Comparison of ENCODE assay signal across 8 mouse cellular contexts in genomic region chr1:175691686-175692245, GRCm38 (mm10). TPM values are rescaled to one million over a fixed set of nuclear protein-coding genes. Genes with fewer than 3 reads are reported as not detected.
DNase-seq lines count a peak whose midpoint lies in the region; ATAC-seq and TF ChIP-seq lines count a peak whose summit lies in the region.

No protein-coding gene starts in this region.

- H3K36me3 ChIP-seq in kidney, embryonic 14.5 days (ENCODE audit: control insufficient read depth, insufficient read depth, low read length), result peaks cover 8% of the 10 kb centered on the region
- peaks cover 7% of the 10 kb centered on the region for H3K36me3 ChIP-seq in heart, embryonic 15.5 days
- H3K36me3 ChIP-seq in liver, embryonic 15.5 days (replicated peaks), result peaks cover 4% of the 10 kb centered on the region; the same call in 1 of the 2 replicates
- H3K36me3 ChIP-seq in stomach, postnatal 0 days (ENCODE audit: control insufficient read depth, insufficient read depth, low read length), result no peaks in the 10 kb centered on the region

- no peaks in the 10 kb centered on the region for H3K9me3 ChIP-seq in kidney, embryonic 14.5 days (ENCODE audit: control insufficient read depth, low read length)
- no peaks in the 10 kb centered on the region for H3K9me3 ChIP-seq in heart, embryonic 15.5 days (replicated peaks)
- H3K9me3 ChIP-seq in liver, embryonic 15.5 days (replicated peaks), result no peaks in the 10 kb centered on the region
- no peaks in the 10 kb centered on the region for H3K9me3 ChIP-seq in stomach, postnatal 0 days (ENCODE audit: control insufficient read depth, low read length)

- DNase-seq in kidney, postnatal 4 days, result no peak
- DNase-seq in stomach, postnatal 0 days (ENCODE audit: low spot score), result no peak
- no peak for DNase-seq in spleen, postnatal 36 days (ENCODE audit: low spot score in 2 of 2)
- DNase-seq in layer of hippocampus, adult 9-10 months (ENCODE audit: low spot score), result no peak

- no peak for TF ChIP-seq POLR2A in bone marrow macrophage, adult 2 months (IDR thresholded peaks at IDR 0.05; ENCODE audit: borderline replicate concordance, low read depth, low read length)

- H3K9ac ChIP-seq in kidney, embryonic 14.5 days (ENCODE audit: low read depth, low read length), result peak overlapping the region; percentile 84
- H3K9ac ChIP-seq in heart, embryonic 15.5 days, result peak overlapping the region; percentile 79
- peak overlapping the region; percentile 79 for H3K9ac ChIP-seq in liver, embryonic 15.5 days
- H3K9ac ChIP-seq in stomach, postnatal 0 days (ENCODE audit: low read length), result peak overlapping the region; percentile 78

- under 1% methylated on average over 22 of the region's 22 CpGs for WGBS in kidney, embryonic 14.5 days
- WGBS in heart, embryonic 15.5 days, result 1% methylated on average over 22 of the region's 22 CpGs
- 2% methylated on average over 22 of the region's 22 CpGs for WGBS in liver, embryonic 15.5 days (ENCODE audit: insufficient replicate concordance)
- 2% methylated on average over 22 of the region's 22 CpGs for WGBS in stomach, postnatal 0 days

- no peak for TF ChIP-seq EP300 in stomach, postnatal 0 days (optimal IDR thresholded peaks at IDR 0.05)

- peaks cover 3% of the 10 kb centered on the region; the same call in 1 of the 2 replicates for H3K4me1 ChIP-seq in kidney, embryonic 14.5 days (ENCODE audit: control insufficient read depth, insufficient read depth, low read length)
- peaks cover 3% of the 10 kb centered on the region; the same call in 1 of the 2 replicates for H3K4me1 ChIP-seq in bone marrow macrophage, adult 2 months (ENCODE audit: control insufficient read depth, insufficient read depth, low read length)
- peaks cover 23% of the 10 kb centered on the region for H3K4me1 ChIP-seq in heart, embryonic 15.5 days (replicated peaks)
- peaks cover 28% of the 10 kb centered on the region for H3K4me1 ChIP-seq in liver, embryonic 15.5 days (replicated peaks)
- no peaks in the 10 kb centered on the region; the same call in 1 of the 2 replicates for H3K4me1 ChIP-seq in stomach, postnatal 0 days (replicated peaks; ENCODE audit: control insufficient read depth, insufficient read depth)

- peak overlapping the region; percentile 65; the same call in 1 of the 2 replicates for H3K27ac ChIP-seq in kidney, embryonic 14.5 days (ENCODE audit: low read depth, low read length)
- no peak overlapping the region for H3K27ac ChIP-seq in bone marrow macrophage, adult 2 months (ENCODE audit: insufficient read depth, low read depth, low read length)
- H3K27ac ChIP-seq in heart, embryonic 15.5 days, result peak overlapping the region; percentile 93
- H3K27ac ChIP-seq in liver, embryonic 15.5 days (replicated peaks), result peak overlapping the region; percentile 80
- H3K27ac ChIP-seq in stomach, postnatal 0 days (replicated peaks), result peak overlapping the region; percentile 89

- H3K27me3 ChIP-seq in kidney, embryonic 14.5 days (ENCODE audit: control insufficient read depth, insufficient read depth, low read length), result no peaks in the 10 kb centered on the region
- H3K27me3 ChIP-seq in heart, embryonic 15.5 days, result no peaks in the 10 kb centered on the region
- 0 out of 2 replicates have a peak, but pooled peaks cover 6% of the 10 kb centered on the region for H3K27me3 ChIP-seq in liver, embryonic 15.5 days
- no peaks in the 10 kb centered on the region for H3K27me3 ChIP-seq in stomach, postnatal 0 days (ENCODE audit: control insufficient read depth, insufficient read depth, low read length)

- peak overlapping the region; percentile 62 for H3K4me3 ChIP-seq in kidney, embryonic 14.5 days (ENCODE audit: low read length)
- peak overlapping the region; percentile 91 for H3K4me3 ChIP-seq in bone marrow macrophage, adult 2 months (ENCODE audit: insufficient read depth, low read length)
- H3K4me3 ChIP-seq in heart, embryonic 15.5 days, result peak overlapping the region; percentile 93
- H3K4me3 ChIP-seq in liver, embryonic 15.5 days (replicated peaks), result peak overlapping the region; percentile 80
- H3K4me3 ChIP-seq in stomach, postnatal 0 days (ENCODE audit: low read depth, low read length), result peak overlapping the region; percentile 78

- ATAC-seq in kidney, embryonic 14.5 days (ENCODE audit: low FRiP score, low TSS enrichment), result no peak
- ATAC-seq in heart, embryonic 15.5 days (replicated peaks; ENCODE audit: insufficient number of reproducible peaks, insufficient read depth, low FRiP score, low read depth), result no peak
- ATAC-seq in liver, embryonic 15.5 days (ENCODE audit: insufficient read depth), result no peak
- no peak for ATAC-seq in stomach, postnatal 0 days (ENCODE audit: low FRiP score, low TSS enrichment)

- H3K4me2 ChIP-seq in kidney, embryonic 14.5 days (replicated peaks; ENCODE audit: low read depth, low read length), result peak overlapping the region; percentile 80
- peak overlapping the region; percentile 94 for H3K4me2 ChIP-seq in heart, embryonic 15.5 days
- H3K4me2 ChIP-seq in liver, embryonic 15.5 days, result peak overlapping the region; percentile 99
- H3K4me2 ChIP-seq in stomach, postnatal 0 days (replicated peaks; ENCODE audit: low read depth), result peak overlapping the region; percentile 94

- TF ChIP-seq CTCF in bone marrow macrophage, adult 2 months (IDR thresholded peaks at IDR 0.05; ENCODE audit: low read depth, low read length), result no peak
- TF ChIP-seq CTCF in stomach, postnatal 0 days (IDR thresholded peaks at IDR 0.05; ENCODE audit: low read depth), result no peak

RNA-seq across cellular contexts. Expression of gene Opn3, which starts 0.8 kb away (rescaled TPM):
- 8.6 and 9.0 TPM in 2 replicates for polyA plus RNA-seq in kidney, embryonic 14.5 days (2014; fragmentation: Nextera tagmentation; extraction: Ambion mirVana)
- polyA plus RNA-seq in bone marrow macrophage, adult 2 months (2012; ENCODE audit: insufficient read depth, insufficient read length, missing spikeins), result 5.7 and 7.6 TPM in 2 replicates
- 10.6 and 11.0 TPM in 2 replicates for polyA plus RNA-seq in heart, embryonic 15.5 days (2015; fragmentation: Nextera tagmentation; extraction: Ambion mirVana)
- polyA plus RNA-seq in liver, embryonic 15.5 days (2015; fragmentation: Nextera tagmentation; extraction: Ambion mirVana), result 1.3 and 1.5 TPM in 2 replicates
- 2.4 and 3.3 TPM in 2 replicates for polyA plus RNA-seq in stomach, postnatal 0 days (2015; fragmentation: Nextera tagmentation; extraction: Ambion mirVana)

RNA-seq across cellular contexts. Expression of gene Chml, which starts 0.9 kb away (rescaled TPM):
- polyA plus RNA-seq in kidney, embryonic 14.5 days (2014; fragmentation: Nextera tagmentation; extraction: Ambion mirVana), result 3.4 and 5.7 TPM in 2 replicates
- polyA plus RNA-seq in bone marrow macrophage, adult 2 months (2012; ENCODE audit: insufficient read depth, insufficient read length, missing spikeins), result 9.4 and 9.6 TPM in 2 replicates
- polyA plus RNA-seq in heart, embryonic 15.5 days (2015; fragmentation: Nextera tagmentation; extraction: Ambion mirVana), result 3.2 and 3.5 TPM in 2 replicates
- 0.73 and 0.76 TPM in 2 replicates for polyA plus RNA-seq in liver, embryonic 15.5 days (2015; fragmentation: Nextera tagmentation; extraction: Ambion mirVana)
- polyA plus RNA-seq in stomach, postnatal 0 days (2015; fragmentation: Nextera tagmentation; extraction: Ambion mirVana), result 1.0 and 1.5 TPM in 2 replicates

RNA-seq across cellular contexts. Expression of gene Wdr64, which starts 6.6 kb away (rescaled TPM):
- not detected in 2 replicates for polyA plus RNA-seq in kidney, embryonic 14.5 days (2014; fragmentation: Nextera tagmentation; extraction: Ambion mirVana)
- polyA plus RNA-seq in bone marrow macrophage, adult 2 months (2012; ENCODE audit: insufficient read depth, insufficient read length, missing spikeins), result not detected in 2 replicates
- polyA plus RNA-seq in heart, embryonic 15.5 days (2015; fragmentation: Nextera tagmentation; extraction: Ambion mirVana), result not detected in 2 replicates
- not detected in 2 replicates for polyA plus RNA-seq in liver, embryonic 15.5 days (2015; fragmentation: Nextera tagmentation; extraction: Ambion mirVana)
- not detected in 2 replicates for polyA plus RNA-seq in stomach, postnatal 0 days (2015; fragmentation: Nextera tagmentation; extraction: Ambion mirVana)
